Mouse (Mus musculus): ENCODE measurements at regions not wholly inside any gene's neighbourhood (a gene's known extent, or its start where the extent isn't known, plus 50 kb on each side); places are given as distances from the start of the nearest gene placed in this dataset.

DNA sequence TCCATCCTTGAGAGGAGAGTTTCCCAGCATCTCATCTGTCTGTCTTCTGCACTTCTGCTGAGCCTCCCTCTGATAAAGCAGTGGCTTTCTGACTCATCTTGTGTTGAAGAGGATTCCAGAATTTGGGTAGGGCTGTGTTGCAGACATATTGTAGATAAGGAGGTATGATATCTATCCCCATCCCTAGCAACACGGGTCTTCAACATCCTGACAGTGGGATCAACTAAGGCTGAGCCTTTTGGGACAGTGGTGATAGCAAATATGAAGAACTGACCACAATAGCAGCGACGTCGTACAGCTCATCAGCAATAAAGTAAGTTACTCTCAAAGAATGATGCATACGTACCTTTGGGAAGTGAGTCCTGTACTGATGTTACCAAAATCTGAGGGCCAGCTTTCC lies 117.2 kb upstream of the Pgrmc2 start:
- TF ChIP-seq FOSL1 (IDR thresholded peaks at IDR 0.05; ENCODE audit: insufficient read depth, low read length, poor library complexity, severe bottlenecking), result no peak
- no peak for TF ChIP-seq CTCF (IDR thresholded peaks at IDR 0.05; ENCODE audit: control insufficient read depth, insufficient read depth, insufficient read length)
- TF ChIP-seq MAX (IDR thresholded peaks at IDR 0.05), result no peak

Data from C2C12 (cell line).